Mouse (Mus musculus) heart, embryonic 12.5 days (tissue): ENCODE measurements around the gene Nr2c2ap. TPM values are rescaled to one million over a fixed set of nuclear protein-coding genes. Genes with fewer than 3 reads are reported as not detected.
A peak's percentile ranks its signal among the peaks of the same experiment; 100 is the strongest.

Experiments used
- ATAC-seq: fragments of 200-750 bp; cut with Nextera tagmentation; 2 replicates; pipeline ENCODE4 v1.8.0; 2017; ENCODE audit warnings: moderate TSS enrichment, moderate library complexity; ENCODE audit not compliant: insufficient number of reproducible peaks, low FRiP score
- H3K27ac ChIP-seq: fragments of 300-500 bp; sonication (generic); 2 replicates; pipeline ENCODE4 v1.5.1; 2016; ENCODE audit warnings: mild to moderate bottlenecking, moderate library complexity; ENCODE audit not compliant: poor library complexity, severe bottlenecking
- H3K27me3 ChIP-seq: fragments of 300-500 bp; sonication (generic); replicated peaks from 2 replicates; pipeline ENCODE4 v1.6.1; 2016; ENCODE audit warnings: mild to moderate bottlenecking, moderate library complexity
- H3K36me3 ChIP-seq: fragments of 300-500 bp; sonication (generic); 2 replicates; pipeline ENCODE4 v1.6.1; 2016; ENCODE audit warnings: mild to moderate bottlenecking, moderate library complexity
- H3K4me1 ChIP-seq: fragments of 300-500 bp; sonication (generic); replicated peaks from 2 replicates; pipeline ENCODE4 v1.6.1; 2016; ENCODE audit warnings: mild to moderate bottlenecking
- H3K4me2 ChIP-seq: fragments of 300-500 bp; sonication (generic); 2 replicates; pipeline ENCODE4 v1.6.1; 2016; ENCODE audit warnings: mild to moderate bottlenecking, moderate library complexity
- H3K4me3 ChIP-seq: fragments of 300-500 bp; sonication (generic); 2 replicates; pipeline ENCODE4 v1.5.1; 2016; ENCODE audit warnings: mild to moderate bottlenecking
- H3K9ac ChIP-seq: fragments of 300-500 bp; sonication (generic); 2 replicates; pipeline ENCODE4 v1.6.1; 2016; ENCODE audit warnings: mild to moderate bottlenecking, moderate library complexity
- H3K9me3 ChIP-seq: fragments of 300-500 bp; sonication (generic); replicated peaks from 2 replicates; pipeline ENCODE4 v1.6.1; 2016; ENCODE audit warnings: mild to moderate bottlenecking, moderate library complexity
- WGBS: fragments of 180-500 bp; shearing (Covaris S2); methylation state at CpG from one replicate; pipeline ENCODE4 v1.1.7; 2016; 5-methylcytosine and 5-hydroxymethylcytosine counted together
- polyA plus RNA-seq: library from polyadenylated mRNA; unstranded; fragments of >200 nt; fragmentation: Nextera tagmentation; extraction: Ambion mirVana; gene quantifications from 2 replicates; pipeline ENCODE4 v1.2.1, GENCODE M21; 2016

Gene Nr2c2ap
- polyA plus RNA-seq, 1 experiment from 2014 or later = 29.1 TPM

DNA sequence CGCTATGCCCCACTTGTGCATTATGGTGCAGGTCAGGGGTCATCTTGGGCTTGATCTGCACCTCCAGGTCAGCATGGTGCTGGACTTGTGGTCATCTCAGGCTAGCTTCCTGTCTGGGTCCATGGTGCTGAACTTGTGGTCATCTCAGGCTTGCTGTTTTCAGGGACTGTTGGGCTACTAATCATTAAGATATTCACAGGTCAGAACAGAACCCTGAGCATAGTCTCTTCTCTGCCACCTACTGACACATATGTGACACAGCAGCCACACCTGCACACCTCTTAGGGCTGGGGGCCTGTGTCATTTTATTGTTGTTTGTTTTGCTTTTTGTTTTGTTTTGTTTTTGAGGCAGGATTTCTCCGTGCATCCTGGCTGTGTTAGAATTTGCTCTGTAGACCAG, 8.3 kb upstream of the Nr2c2ap start:
- Histone ChIP-seq H3K27me3 (peaks cover 79% of the 10 kb centered on the region), H3K27ac (no peak overlapping the region), H3K4me1 (peaks cover 4% of the 10 kb centered on the region; the same call in 1 of the 2 replicates), H3K9me3 (no peaks in the 10 kb centered on the region), H3K4me2 (no peak overlapping the region), H3K9ac (no peak overlapping the region), H3K4me3 (no peak overlapping the region), H3K36me3 (no peaks in the 10 kb centered on the region)
- ATAC-seq = no peak
- 49% methylated on average over 2 of the region's 2 CpGs for WGBS

DNA sequence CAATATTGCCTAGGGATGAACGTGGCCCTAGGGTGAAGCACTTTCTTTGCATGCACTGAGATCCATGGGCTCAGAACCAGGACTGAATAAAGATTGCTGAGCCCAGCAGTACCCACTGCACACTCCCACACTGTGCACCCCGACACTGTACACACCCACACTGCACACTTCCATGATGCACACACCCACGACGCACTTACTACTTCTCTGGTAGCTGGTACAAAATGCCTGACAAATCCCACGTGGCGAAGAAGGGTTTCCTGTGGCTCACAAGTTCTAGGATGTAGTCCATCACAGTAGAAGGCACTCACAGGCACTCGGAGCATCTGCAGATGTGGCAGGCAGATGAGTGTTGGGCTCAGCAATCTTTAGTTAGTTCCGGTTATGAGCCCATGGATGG, 6.1 kb upstream of the Nr2c2ap start:
- Histone ChIP-seq H3K4me3 (no peak overlapping the region), H3K4me2 (no peak overlapping the region), H3K4me1 (peaks cover 21% of the 10 kb centered on the region), H3K27ac (no peak overlapping the region), H3K9me3 (no peaks in the 10 kb centered on the region), H3K36me3 (no peaks in the 10 kb centered on the region), H3K9ac (no peak overlapping the region), H3K27me3 (peaks cover 58% of the 10 kb centered on the region)
- no peak for ATAC-seq
- WGBS = 58% methylated on average over 8 of the region's 8 CpGs

DNA sequence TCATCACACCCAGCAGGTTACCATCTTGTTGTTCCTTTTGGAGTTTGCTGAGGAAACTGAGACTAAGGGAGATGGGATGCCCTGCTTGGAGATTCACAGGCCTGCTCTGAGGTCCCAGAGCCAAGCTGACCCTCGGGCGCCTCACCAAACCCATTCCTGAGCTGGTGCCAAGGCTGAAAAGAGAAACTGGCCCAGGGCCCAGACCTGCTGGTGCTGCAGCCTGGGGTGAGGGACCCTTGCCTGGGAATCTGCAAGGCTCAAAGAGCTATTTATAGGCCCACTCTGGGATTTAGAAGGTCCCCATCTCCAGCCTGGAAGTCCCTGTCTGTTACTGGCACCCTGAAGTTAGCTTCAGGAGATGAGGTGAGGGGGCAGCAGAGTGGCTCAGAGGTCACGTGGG, 2.7 kb upstream of the Nr2c2ap start:
- Histone ChIP-seq H3K27me3 (peaks cover 24% of the 10 kb centered on the region), H3K9me3 (no peaks in the 10 kb centered on the region), H3K4me2 (no peak overlapping the region), H3K9ac (no peak overlapping the region), H3K4me1 (peaks cover 30% of the 10 kb centered on the region), H3K4me3 (no peak overlapping the region), H3K36me3 (peaks cover 12% of the 10 kb centered on the region), H3K27ac (peak overlapping the region; percentile 60)
- ATAC-seq = peak; percentile 34; the same call in 1 of the 2 replicates
- 51% methylated on average over 3 of the region's 3 CpGs for WGBS

DNA sequence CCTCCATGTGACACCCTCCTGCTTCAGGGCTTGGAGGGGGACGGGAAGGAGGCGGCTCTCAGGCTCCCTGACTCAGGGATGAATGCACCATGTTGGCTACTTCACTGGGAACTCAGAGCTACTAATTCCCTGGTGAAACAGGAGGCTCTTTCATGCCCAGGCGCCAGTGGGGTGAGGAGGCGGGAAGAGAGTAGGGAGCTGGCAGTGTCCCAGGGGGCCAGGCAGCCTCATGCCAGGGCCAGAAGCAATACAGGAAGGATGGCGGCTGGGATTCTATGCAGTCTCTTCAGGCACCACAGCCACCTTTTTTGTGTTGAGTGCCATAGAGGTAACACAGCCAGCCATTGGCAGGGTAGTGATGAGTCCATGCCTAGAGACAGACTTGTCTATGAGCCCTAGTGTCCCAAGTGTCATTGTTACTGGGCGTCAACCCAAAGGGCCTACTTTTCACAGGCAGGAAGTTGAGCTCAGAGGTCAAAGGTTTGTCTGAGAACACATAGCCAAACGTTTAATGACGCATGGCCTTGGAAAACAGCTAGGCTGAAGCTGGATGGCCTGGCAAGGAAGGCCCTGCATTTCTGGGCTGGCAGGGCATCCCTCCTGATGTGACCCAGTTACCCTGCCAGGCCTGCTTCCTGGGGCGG, 1.7 kb upstream of the Nr2c2ap start:
- H3K4me3 ChIP-seq = no peak overlapping the region
- peaks cover 15% of the 10 kb centered on the region for H3K27me3 ChIP-seq
- WGBS = 63% methylated on average over 9 of the region's 9 CpGs
- no peaks in the 10 kb centered on the region for H3K9me3 ChIP-seq
- peaks cover 30% of the 10 kb centered on the region for H3K4me1 ChIP-seq
- H3K27ac ChIP-seq = no peak overlapping the region
- no peak for ATAC-seq
- H3K4me2 ChIP-seq = no peak overlapping the region
- peaks cover 22% of the 10 kb centered on the region for H3K36me3 ChIP-seq
- no peak overlapping the region for H3K9ac ChIP-seq

DNA sequence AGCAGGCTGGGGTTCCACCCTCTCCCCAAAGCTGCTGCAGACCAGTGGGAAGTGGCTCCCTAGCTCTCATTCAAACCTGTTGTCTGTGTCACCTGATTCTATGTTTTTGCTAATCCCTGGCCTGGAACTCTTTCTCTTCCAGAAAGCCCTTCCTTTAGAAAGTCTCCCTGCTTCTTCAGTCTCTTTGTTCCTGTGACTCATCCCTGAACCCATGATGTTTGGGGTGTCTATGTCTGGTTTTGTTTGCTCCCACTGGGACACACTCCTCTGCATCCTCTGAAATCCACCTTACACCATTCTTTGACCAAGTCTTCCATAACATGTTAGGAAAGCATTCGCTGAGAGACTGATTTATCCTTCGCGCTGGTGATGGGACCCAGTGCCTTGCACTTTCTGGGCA, 1.1 kb upstream of the Nr2c2ap start:
- WGBS = 72% methylated on average over 3 of the region's 3 CpGs
- no peak for ATAC-seq
- no peak overlapping the region for H3K27ac ChIP-seq

DNA sequence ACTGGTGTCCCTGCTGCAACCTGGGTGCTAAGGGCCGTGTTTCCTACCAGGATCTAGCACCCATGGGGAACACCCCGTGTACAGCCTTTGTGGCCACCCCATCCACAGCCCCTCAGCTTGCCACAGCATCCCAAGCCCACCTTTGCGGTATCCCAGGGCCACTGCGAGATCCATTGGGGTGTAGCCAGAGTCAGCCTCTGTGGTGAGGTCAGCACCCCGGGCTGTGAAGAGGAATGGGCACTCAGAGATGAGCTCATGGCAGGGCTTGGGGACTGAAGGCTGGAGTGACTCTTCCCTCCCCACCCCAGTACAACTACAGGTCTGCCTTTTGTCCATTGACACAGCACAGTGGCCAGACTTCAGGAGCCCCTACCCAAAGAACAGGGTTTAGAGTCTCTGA, 3.0 kb downstream of the Nr2c2ap start:
- 88% methylated on average over 5 of the region's 5 CpGs for WGBS
- ATAC-seq = no peak
- Histone ChIP-seq H3K27ac (no peak overlapping the region), H3K27me3 (no peaks in the 10 kb centered on the region), H3K9ac (no peak overlapping the region), H3K4me2 (no peak overlapping the region), H3K36me3 (peaks cover 46% of the 10 kb centered on the region), H3K4me3 (no peak overlapping the region), H3K9me3 (no peaks in the 10 kb centered on the region), H3K4me1 (peaks cover 37% of the 10 kb centered on the region)

More for the DNA sequence above, 1.1 kb upstream of the Nr2c2ap start:
- H3K4me3 ChIP-seq = no peak overlapping the region
- H3K4me1 ChIP-seq = peaks cover 35% of the 10 kb centered on the region
- no peak overlapping the region for H3K9ac ChIP-seq
- no peak overlapping the region for H3K4me2 ChIP-seq
- no peaks in the 10 kb centered on the region for H3K9me3 ChIP-seq
- peaks cover 28% of the 10 kb centered on the region for H3K36me3 ChIP-seq
- H3K27me3 ChIP-seq = 0 out of 2 replicates have a peak, but pooled peaks cover 8% of the 10 kb centered on the region

DNA sequence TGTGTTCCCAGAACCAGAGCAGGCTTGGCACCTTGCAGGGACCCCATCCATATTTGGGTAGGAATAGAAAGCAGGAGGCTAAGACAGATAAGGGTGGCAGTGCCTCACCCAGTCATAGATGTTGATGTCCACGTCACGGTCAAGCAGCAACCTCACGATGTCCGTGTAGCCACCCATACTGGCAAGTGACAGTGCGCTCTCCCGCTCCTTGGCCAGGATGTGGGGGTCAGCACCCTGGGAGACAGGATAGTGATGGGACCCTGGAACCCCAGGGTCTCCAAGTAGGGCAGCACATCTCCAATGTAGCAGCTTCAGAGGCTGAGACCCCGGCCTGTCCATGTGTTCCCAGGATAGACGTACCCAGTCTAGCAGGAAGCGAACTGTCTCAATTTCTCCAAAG, 3.8 kb downstream of the Nr2c2ap start:
- H3K36me3 ChIP-seq = peaks cover 46% of the 10 kb centered on the region
- 77% methylated on average over 9 of the region's 9 CpGs for WGBS
- no peak for ATAC-seq
- H3K9ac ChIP-seq = no peak overlapping the region
- H3K9me3 ChIP-seq = no peaks in the 10 kb centered on the region
- H3K27me3 ChIP-seq = no peaks in the 10 kb centered on the region
- peaks cover 29% of the 10 kb centered on the region for H3K4me1 ChIP-seq
- H3K4me2 ChIP-seq = no peak overlapping the region
- H3K27ac ChIP-seq = peak overlapping the region; percentile 45; the same call in 1 of the 2 replicates
- H3K4me3 ChIP-seq = no peak overlapping the region

DNA sequence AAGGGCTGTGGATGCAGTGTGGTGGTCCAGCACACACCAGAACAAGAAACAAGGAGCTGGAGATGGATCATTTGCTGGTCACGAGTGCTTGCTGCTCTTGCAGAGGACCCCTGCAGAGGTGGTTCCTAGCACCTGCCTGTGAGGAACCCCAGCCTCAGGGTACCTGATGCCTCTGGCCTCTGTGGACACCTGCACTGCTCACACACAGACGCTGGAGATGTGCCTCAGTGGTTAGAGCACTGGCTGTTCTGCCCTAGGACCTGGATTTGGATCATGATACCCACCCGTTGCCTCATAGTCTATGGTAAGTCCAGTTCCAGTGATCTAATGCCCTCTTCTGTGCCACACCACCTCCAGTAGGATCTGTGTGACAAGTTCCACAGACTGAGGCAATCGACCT, 5.5 kb downstream of the Nr2c2ap start:
- H3K9me3 ChIP-seq = no peaks in the 10 kb centered on the region
- no peaks in the 10 kb centered on the region for H3K27me3 ChIP-seq
- peaks cover 35% of the 10 kb centered on the region for H3K4me1 ChIP-seq
- peaks cover 46% of the 10 kb centered on the region for H3K36me3 ChIP-seq
- WGBS = 85% methylated on average over 4 of the region's 4 CpGs
- H3K4me2 ChIP-seq = no peak overlapping the region
- no peak for ATAC-seq
- no peak overlapping the region for H3K9ac ChIP-seq
- H3K4me3 ChIP-seq = no peak overlapping the region
- H3K27ac ChIP-seq = no peak overlapping the region

DNA sequence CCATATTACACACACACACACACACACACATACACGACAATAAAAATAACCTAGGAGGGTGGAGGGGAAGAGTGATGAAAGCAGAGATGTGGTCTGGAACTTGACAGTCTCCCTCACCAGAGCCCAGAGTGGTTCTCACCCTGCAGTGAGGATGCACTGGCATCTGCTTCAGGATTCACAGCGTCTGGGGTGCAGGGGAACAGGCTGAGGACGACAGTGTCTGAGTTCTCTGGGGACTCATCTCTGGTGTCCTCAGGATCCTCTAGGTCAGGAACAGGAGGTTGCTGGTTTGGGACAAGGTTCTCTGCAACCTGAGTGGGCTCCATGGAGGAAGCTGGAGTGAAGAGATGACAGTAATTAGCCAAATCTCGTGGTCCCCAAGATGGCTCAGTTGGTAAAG, 6.8 kb downstream of the Nr2c2ap start:
- H3K9ac ChIP-seq = peak overlapping the region; percentile 73; the same call in 1 of the 2 replicates
- H3K4me1 ChIP-seq = peaks cover 27% of the 10 kb centered on the region
- H3K4me3 ChIP-seq = peak overlapping the region; percentile 64
- H3K4me2 ChIP-seq = peak overlapping the region; percentile 73
- H3K27me3 ChIP-seq = no peaks in the 10 kb centered on the region
- no peak for ATAC-seq
- no peaks in the 10 kb centered on the region for H3K9me3 ChIP-seq
- peaks cover 46% of the 10 kb centered on the region for H3K36me3 ChIP-seq
- H3K27ac ChIP-seq = no peak overlapping the region
- 72% methylated on average over 4 of the region's 4 CpGs for whole genome bisulfite sequencing

DNA sequence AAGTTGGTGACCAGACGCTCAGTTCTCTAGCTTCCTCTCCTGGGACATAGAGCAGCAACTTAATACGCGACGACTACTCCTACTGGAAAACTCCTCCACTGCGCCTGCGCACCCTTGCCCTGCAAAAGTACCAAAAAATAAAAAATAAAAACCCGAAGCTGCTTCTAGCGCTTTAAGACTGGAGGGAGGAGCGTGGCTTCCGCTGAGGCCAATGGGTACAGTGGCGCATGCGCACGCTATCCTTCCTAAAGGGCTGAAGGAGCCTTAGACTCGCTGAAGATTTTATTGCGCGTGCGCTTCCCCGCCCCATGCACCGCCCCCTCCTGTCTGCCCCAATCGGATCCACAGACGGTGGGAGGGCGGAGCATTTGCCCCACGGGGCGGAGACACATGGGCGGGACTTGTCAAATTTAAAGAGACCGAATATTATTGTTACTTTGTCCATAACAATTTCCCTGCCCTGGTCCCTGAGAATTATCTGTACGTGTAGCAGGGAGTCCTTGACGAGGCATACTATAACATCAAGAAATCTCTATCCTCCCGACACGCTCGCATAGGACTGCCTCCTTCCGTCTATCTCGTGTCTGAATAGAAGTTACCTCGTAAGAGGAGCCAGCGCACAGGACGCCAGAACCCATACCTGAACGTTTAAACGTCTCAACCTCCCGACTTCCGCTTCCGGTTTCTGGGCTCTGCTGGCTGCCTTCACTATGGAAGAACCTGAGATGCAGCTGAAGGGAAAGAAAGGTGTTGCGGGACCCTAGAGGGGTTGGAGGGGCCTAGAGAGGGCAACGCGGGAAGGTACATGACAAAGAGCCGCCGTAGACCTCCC, 8.1 kb downstream of the Nr2c2ap start, which contains the start of the genes Rfxank, Borcs8 and Mef2b:
Gene Rfxank (minus strand): TSS at position 129 of the 832 bp plus-strand sequence.
Gene Borcs8 (plus strand): TSS at position 474 of the 832 bp plus-strand sequence.
Gene Mef2b (plus strand): TSS at position 686 of the 832 bp plus-strand sequence.
- Histone ChIP-seq H3K27me3 (no peaks in the 10 kb centered on the region), H3K36me3 (peaks cover 46% of the 10 kb centered on the region), H3K27ac (peak within 1 kb of the TSS; percentile 59), H3K9ac (peak within 1 kb of the TSS; percentile 74), H3K4me3 (peak within 1 kb of the TSS; percentile 64), H3K4me2 (peak within 1 kb of the TSS; percentile 73), H3K9me3 (no peaks in the 10 kb centered on the region), H3K4me1 (peaks cover 27% of the 10 kb centered on the region)
- under 1% methylated on average over 46 of the region's 46 CpGs for WGBS
- ATAC-seq = peak; percentile 98

DNA sequence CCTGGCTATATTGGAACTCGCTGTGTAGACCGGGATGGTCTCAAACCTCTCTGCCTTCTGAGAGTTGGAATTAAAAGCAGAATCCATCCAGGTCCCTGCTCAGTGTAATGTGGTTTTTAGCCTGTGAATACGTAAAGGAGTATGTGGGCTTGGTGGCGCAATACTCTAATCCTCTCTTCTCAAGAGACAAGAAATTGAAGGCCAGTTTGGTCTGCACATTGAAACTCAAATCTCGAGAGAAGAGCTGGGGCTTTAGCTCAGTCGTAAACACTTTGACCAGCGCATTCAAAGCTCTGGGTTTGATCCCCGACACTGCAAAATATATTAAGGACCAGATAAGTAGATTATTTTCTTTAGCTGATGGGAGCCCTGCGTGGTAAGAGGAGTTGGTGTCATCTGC, 8.8 kb downstream of the Nr2c2ap start:
- H3K36me3 ChIP-seq = peaks cover 46% of the 10 kb centered on the region
- 9% methylated on average over 9 of the region's 9 CpGs for WGBS
- ATAC-seq = no peak

More for the DNA sequence above, 8.8 kb downstream of the Nr2c2ap start:
- peak overlapping the region; percentile 64 for H3K4me3 ChIP-seq
- H3K27ac ChIP-seq = peak overlapping the region; percentile 53
- no peaks in the 10 kb centered on the region for H3K27me3 ChIP-seq
- H3K4me1 ChIP-seq = peaks cover 23% of the 10 kb centered on the region
- no peaks in the 10 kb centered on the region for H3K9me3 ChIP-seq
- H3K9ac ChIP-seq = peak overlapping the region; percentile 74
- H3K4me2 ChIP-seq = peak overlapping the region; percentile 73
